Mouse (Mus musculus): ENCODE measurements around the gene Timm23. TPM values are rescaled to one million over a fixed set of nuclear protein-coding genes. Genes with fewer than 3 reads are reported as not detected.
"Not testable (repeated sequence)": the region's sequence is repeated elsewhere in the genome, so short reads cannot be mapped to it uniquely, and the experiment has no call there.

Timm23 gene
- total and polyA plus RNA-seq, 3 experiments, result 229 to 573 (median 349) TPM

DNA sequence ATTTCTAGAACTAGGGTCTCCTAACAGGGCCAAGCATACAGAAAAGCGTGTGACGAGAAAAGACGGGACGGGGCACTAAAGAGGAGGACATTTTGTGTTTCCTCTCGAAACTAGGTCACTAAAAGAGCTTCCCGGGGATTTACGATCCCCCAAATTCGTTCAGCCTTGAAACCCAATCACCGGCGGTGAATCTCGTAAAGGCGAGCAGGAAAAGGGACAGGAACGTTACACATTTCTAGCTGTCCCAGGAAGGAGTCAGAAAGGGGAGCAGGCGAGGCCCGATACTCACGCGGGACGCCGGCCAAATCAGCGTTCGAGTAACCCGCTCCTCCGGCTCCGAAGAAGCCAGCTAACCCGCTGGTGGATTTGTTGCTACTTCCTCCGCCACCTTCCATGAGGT lies 344 bp downstream of the Timm23 start:
- TF ChIP-seq POLR2AphosphoS5 (IDR thresholded peaks at IDR 0.05; ENCODE audit: insufficient replicate concordance, low read depth, low read length) (no peak), TAL1 (conservative IDR thresholded peaks at IDR 0.05; ENCODE audit: low read depth, low read length) (no peak), GATA1 (IDR thresholded peaks at IDR 0.05; ENCODE audit: borderline replicate concordance, low read length) (no peak), CTCF (IDR thresholded peaks at IDR 0.05; ENCODE audit: low read depth, low read length) (no peak), GATA2 (IDR thresholded peaks at IDR 0.05; ENCODE audit: borderline replicate concordance, low read depth, low read length) (no peak)
- Histone ChIP-seq H3K4me3 (ENCODE audit: low read depth, low read length) (peak overlapping the region; percentile 97), H3K9me3 (replicated peaks) (no peaks in the 10 kb centered on the region), H3K36me3 (replicated peaks) (peaks cover 47% of the 10 kb centered on the region), H3K27me3 (ENCODE audit: insufficient read depth, low read length) (no peaks in the 10 kb centered on the region), H3K4me1 (ENCODE audit: insufficient read depth, low read depth, low read length) (peaks cover 42% of the 10 kb centered on the region)
- ATAC-seq (ENCODE audit: extremely low read depth, insufficient number of reproducible peaks, low FRiP score, poor library complexity, severe bottlenecking), result no peak
- DNase-seq (ENCODE audit: low spot score), result peak; percentile 13

- Histone ChIP-seq H3K36me3 (replicated peaks) (peaks cover 85% of the 10 kb centered on the region), H3K4me1 (ENCODE audit: insufficient read depth, low read depth, low read length) (peaks cover 32% of the 10 kb centered on the region)
- not testable (repeated sequence) for H3K27me3 ChIP-seq (ENCODE audit: insufficient read depth, low read length); H3K9me3 ChIP-seq (replicated peaks); ATAC-seq (ENCODE audit: extremely low read depth, insufficient number of reproducible peaks, low FRiP score, poor library complexity, severe bottlenecking); DNase-seq (ENCODE audit: low spot score); H3K4me3 ChIP-seq (ENCODE audit: low read depth, low read length)
Observed at GRCm38 (mm10) chr14:32193557-32193956, 8.1 kb downstream of the Timm23 start.

DNA sequence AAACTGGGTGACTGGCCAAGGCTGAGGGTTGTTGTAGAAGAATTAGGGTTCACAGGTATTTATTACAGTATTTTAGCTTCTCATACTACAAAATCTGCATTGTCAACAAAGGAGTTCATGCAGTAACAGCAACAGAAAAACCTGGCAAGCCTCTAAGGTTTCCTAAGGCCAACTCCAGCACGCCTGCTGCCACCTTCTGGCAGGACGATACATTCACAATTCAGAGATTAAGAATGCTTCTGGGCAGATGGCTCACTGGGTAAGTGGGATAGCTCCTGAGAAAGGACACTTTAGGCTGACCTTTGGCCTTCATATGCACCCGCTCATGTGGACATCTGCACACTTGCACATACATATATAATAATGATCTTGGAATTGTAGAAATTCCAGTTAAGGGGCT lies 9.3 kb downstream of the Timm23 start:
- peak; percentile 12 for DNase-seq (ENCODE audit: low spot score)
- Histone ChIP-seq H3K9me3 (replicated peaks) (no peaks in the 10 kb centered on the region), H3K36me3 (replicated peaks) (peaks cover 86% of the 10 kb centered on the region), H3K27me3 (ENCODE audit: insufficient read depth, low read length) (no peaks in the 10 kb centered on the region), H3K4me3 (ENCODE audit: low read depth, low read length) (no peak overlapping the region), H3K4me1 (ENCODE audit: insufficient read depth, low read depth, low read length) (peaks cover 24% of the 10 kb centered on the region)
- peak; percentile 49; the same call in 1 of the 2 replicates for ATAC-seq (ENCODE audit: extremely low read depth, insufficient number of reproducible peaks, low FRiP score, poor library complexity, severe bottlenecking)
- TF ChIP-seq GATA1 (IDR thresholded peaks at IDR 0.05; ENCODE audit: borderline replicate concordance, low read length) (no peak), CTCF (IDR thresholded peaks at IDR 0.05; ENCODE audit: low read depth, low read length) (0 out of 2 replicates have a peak, but pooled peaks have one; percentile 6), GATA2 (IDR thresholded peaks at IDR 0.05; ENCODE audit: borderline replicate concordance, low read depth, low read length) (no peak), POLR2AphosphoS5 (IDR thresholded peaks at IDR 0.05; ENCODE audit: insufficient replicate concordance, low read depth, low read length) (no peak), TAL1 (conservative IDR thresholded peaks at IDR 0.05; ENCODE audit: low read depth, low read length) (no peak)

DNA sequence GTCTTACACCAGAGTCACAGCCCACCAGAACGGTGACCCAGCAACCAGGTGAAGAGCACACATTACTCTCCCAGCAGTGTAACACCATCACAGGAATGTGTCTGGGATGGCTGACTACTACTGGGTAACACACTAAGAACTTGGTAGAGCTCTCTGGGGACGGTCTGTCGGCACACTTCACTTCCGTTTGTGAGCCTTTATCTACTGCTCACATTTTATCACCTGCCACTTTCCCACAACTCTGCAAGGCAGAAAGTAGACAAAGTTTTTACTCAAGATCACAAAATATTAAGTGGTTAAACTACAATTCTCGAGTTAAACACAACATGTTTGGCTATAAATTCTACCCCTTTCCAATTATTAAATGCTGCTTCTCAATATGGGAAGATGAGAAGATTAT lies 9.8 kb downstream of the Timm23 start:
- no peak overlapping the region for H3K4me3 ChIP-seq (ENCODE audit: low read depth, low read length)
- H3K27me3 ChIP-seq (ENCODE audit: insufficient read depth, low read length), result no peaks in the 10 kb centered on the region
- DNase-seq (ENCODE audit: low spot score), result no peak
- H3K4me1 ChIP-seq (ENCODE audit: insufficient read depth, low read depth, low read length), result peaks cover 23% of the 10 kb centered on the region
- H3K36me3 ChIP-seq (replicated peaks), result peaks cover 86% of the 10 kb centered on the region
- ATAC-seq (ENCODE audit: extremely low read depth, insufficient number of reproducible peaks, low FRiP score, poor library complexity, severe bottlenecking), result no peak
- no peaks in the 10 kb centered on the region for H3K9me3 ChIP-seq (replicated peaks)
- TF ChIP-seq POLR2AphosphoS5 (IDR thresholded peaks at IDR 0.05; ENCODE audit: insufficient replicate concordance, low read depth, low read length) (no peak), GATA2 (IDR thresholded peaks at IDR 0.05; ENCODE audit: borderline replicate concordance, low read depth, low read length) (no peak), GATA1 (IDR thresholded peaks at IDR 0.05; ENCODE audit: borderline replicate concordance, low read length) (no peak), TAL1 (conservative IDR thresholded peaks at IDR 0.05; ENCODE audit: low read depth, low read length) (no peak), CTCF (IDR thresholded peaks at IDR 0.05; ENCODE audit: low read depth, low read length) (no peak)

GRCm38 (mm10) chr14:32190627-32191391 lies 10.9 kb downstream of the Timm23 start:
- ATAC-seq (ENCODE audit: extremely low read depth, insufficient number of reproducible peaks, low FRiP score, poor library complexity, severe bottlenecking), result no peak
- no peaks in the 10 kb centered on the region for H3K9me3 ChIP-seq (replicated peaks)
- peaks cover 20% of the 10 kb centered on the region for H3K4me1 ChIP-seq (ENCODE audit: insufficient read depth, low read depth, low read length)
- no peak overlapping the region for H3K4me3 ChIP-seq (ENCODE audit: low read depth, low read length)
- peaks cover 90% of the 10 kb centered on the region for H3K36me3 ChIP-seq (replicated peaks)
- DNase-seq (ENCODE audit: low spot score), result no peak
- TF ChIP-seq GATA2 (IDR thresholded peaks at IDR 0.05; ENCODE audit: borderline replicate concordance, low read depth, low read length), result no peak
- no peak for TF ChIP-seq POLR2AphosphoS5 (IDR thresholded peaks at IDR 0.05; ENCODE audit: insufficient replicate concordance, low read depth, low read length)
- TF ChIP-seq CTCF (IDR thresholded peaks at IDR 0.05; ENCODE audit: low read depth, low read length), result no peak
- TF ChIP-seq TAL1 (conservative IDR thresholded peaks at IDR 0.05; ENCODE audit: low read depth, low read length), result no peak
- TF ChIP-seq GATA1 (IDR thresholded peaks at IDR 0.05; ENCODE audit: borderline replicate concordance, low read length), result no peak
- no peaks in the 10 kb centered on the region for H3K27me3 ChIP-seq (ENCODE audit: insufficient read depth, low read length)

DNA sequence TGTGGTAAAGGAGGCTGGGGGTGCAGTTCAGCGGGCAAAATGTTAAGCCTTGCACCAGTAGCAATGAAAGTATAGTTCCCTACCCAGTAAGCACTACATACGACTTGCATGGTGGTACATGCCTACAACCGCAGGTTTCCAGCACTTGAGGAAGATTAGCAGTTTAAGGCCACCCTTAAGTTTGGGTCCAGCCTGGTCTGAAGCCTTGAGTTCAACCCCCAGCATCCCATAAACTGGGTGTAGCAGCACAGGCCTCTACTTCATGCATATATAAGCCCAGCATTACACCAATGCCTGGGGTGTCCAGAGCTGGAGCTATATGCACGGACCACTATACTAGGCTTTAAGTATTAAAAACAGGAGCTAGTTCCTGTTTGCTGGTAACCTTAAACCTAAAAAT lies 17.9 kb downstream of the Timm23 start:
- Histone ChIP-seq H3K27me3 (ENCODE audit: insufficient read depth, low read length) (no peaks in the 10 kb centered on the region), H3K36me3 (replicated peaks) (peaks cover 93% of the 10 kb centered on the region), H3K4me3 (ENCODE audit: low read depth, low read length) (no peak overlapping the region), H3K9me3 (replicated peaks) (no peaks in the 10 kb centered on the region), H3K4me1 (ENCODE audit: insufficient read depth, low read depth, low read length) (peaks cover 13% of the 10 kb centered on the region)
- no peak for TF ChIP-seq CTCF (IDR thresholded peaks at IDR 0.05; ENCODE audit: low read depth, low read length)
- ATAC-seq (ENCODE audit: extremely low read depth, insufficient number of reproducible peaks, low FRiP score, poor library complexity, severe bottlenecking) (no peak), DNase-seq (ENCODE audit: low spot score) (no peak)

DNA sequence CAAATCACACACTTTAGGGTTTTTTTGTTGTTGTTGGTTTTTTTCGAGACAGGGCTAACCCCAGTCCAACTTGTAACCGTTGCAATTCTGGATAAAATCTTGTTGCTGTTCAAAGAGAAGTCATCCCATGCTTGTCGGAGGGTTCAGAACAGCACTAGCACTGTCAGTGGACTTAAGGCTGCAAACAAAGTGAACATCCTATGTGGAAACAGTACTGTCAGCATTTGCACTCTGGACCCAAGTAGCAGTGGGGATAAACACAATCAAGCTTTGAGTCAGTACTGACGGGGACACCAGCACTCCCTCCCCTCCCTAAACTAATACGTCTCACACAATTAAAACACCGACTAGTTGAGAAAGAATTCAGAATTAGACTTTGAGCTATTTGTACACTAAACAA lies 20.8 kb downstream of the Timm23 start:
- ATAC-seq (ENCODE audit: extremely low read depth, insufficient number of reproducible peaks, low FRiP score, poor library complexity, severe bottlenecking), result no peak
- H3K36me3 ChIP-seq (replicated peaks), result peaks cover 74% of the 10 kb centered on the region
- no peak for TF ChIP-seq CTCF (IDR thresholded peaks at IDR 0.05; ENCODE audit: low read depth, low read length)
- no peak; the same call in 1 of the 2 replicates for TF ChIP-seq POLR2AphosphoS5 (IDR thresholded peaks at IDR 0.05; ENCODE audit: insufficient replicate concordance, low read depth, low read length)
- no peak for TF ChIP-seq GATA1 (IDR thresholded peaks at IDR 0.05; ENCODE audit: borderline replicate concordance, low read length)
- no peak for TF ChIP-seq TAL1 (conservative IDR thresholded peaks at IDR 0.05; ENCODE audit: low read depth, low read length)
- TF ChIP-seq GATA2 (IDR thresholded peaks at IDR 0.05; ENCODE audit: borderline replicate concordance, low read depth, low read length), result no peak
- no peak overlapping the region for H3K4me3 ChIP-seq (ENCODE audit: low read depth, low read length)
- no peaks in the 10 kb centered on the region for H3K9me3 ChIP-seq (replicated peaks)
- peaks cover 8% of the 10 kb centered on the region for H3K4me1 ChIP-seq (ENCODE audit: insufficient read depth, low read depth, low read length)
- DNase-seq (ENCODE audit: low spot score), result no peak
- no peaks in the 10 kb centered on the region for H3K27me3 ChIP-seq (ENCODE audit: insufficient read depth, low read length)

All from G1E (cell line).